Mouse (Mus musculus): ENCODE measurements at regions not wholly inside any gene's neighbourhood (a gene's known extent, or its start where the extent isn't known, plus 50 kb on each side); places are given as distances from the start of the nearest gene placed in this dataset.

DNA sequence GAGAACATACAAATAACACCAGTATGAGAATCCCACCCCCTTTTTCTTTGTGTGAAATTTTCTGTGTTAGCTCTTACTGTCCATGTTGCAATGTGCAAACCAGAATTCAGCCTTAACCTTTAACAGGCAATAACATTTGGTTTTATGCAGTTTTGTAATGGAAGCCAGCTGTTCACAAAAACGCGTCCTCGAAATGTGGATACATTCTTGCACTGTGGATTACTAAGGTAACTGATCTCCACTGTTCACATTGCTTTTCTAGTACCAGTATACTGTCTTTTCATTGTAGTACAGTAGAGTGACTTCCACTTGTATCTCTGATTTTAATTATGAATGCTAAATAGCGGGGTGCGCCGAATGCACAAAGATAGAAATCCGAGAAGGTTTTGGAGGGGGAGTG, 374.8 kb downstream of the Sfmbt2 start:
- no peak for TF ChIP-seq CTCF (IDR thresholded peaks at IDR 0.05; ENCODE audit: low read depth, low read length)
- TF ChIP-seq POLR2A (IDR thresholded peaks at IDR 0.05; ENCODE audit: insufficient read depth, low read length), result no peak
